Mouse (Mus musculus): ENCODE measurements around the gene Pacs2.

Gene Pacs2

GRCm38 (mm10) chr12:113041481-113042439, 27.5 kb downstream of the Pacs2 start:
- peak; percentile 53 for DNase-seq (ENCODE audit: low read depth, low spot score)

- no peak for DNase-seq (ENCODE audit: low read depth, low spot score)
Observed at GRCm38 (mm10) chr12:113042543-113042942, 28.2 kb downstream of the Pacs2 start.

- DNase-seq (ENCODE audit: low read depth, low spot score), result no peak
Observed at GRCm38 (mm10) chr12:113044916-113045677, 30.8 kb downstream of the Pacs2 start.

GRCm38 (mm10) chr12:113046861-113047260, 32.6 kb downstream of the Pacs2 start:
- no peak for DNase-seq (ENCODE audit: low read depth, low spot score)

- DNase-seq (ENCODE audit: low read depth, low spot score), result no peak
Observed at GRCm38 (mm10) chr12:113048103-113048502, 33.8 kb downstream of the Pacs2 start.

- no peak for DNase-seq (ENCODE audit: low read depth, low spot score)
Observed at GRCm38 (mm10) chr12:113049836-113050235, 35.5 kb downstream of the Pacs2 start.

- DNase-seq (ENCODE audit: low read depth, low spot score), result no peak
Observed at GRCm38 (mm10) chr12:113050671-113051070, 36.4 kb downstream of the Pacs2 start.

- no peak for DNase-seq (ENCODE audit: low read depth, low spot score)
Observed at GRCm38 (mm10) chr12:113051628-113052403, 37.5 kb downstream of the Pacs2 start.

- DNase-seq (ENCODE audit: low read depth, low spot score), result no peak
Observed at GRCm38 (mm10) chr12:113056089-113056488, 41.8 kb downstream of the Pacs2 start.

GRCm38 (mm10) chr12:113060178-113060577, 45.9 kb downstream of the Pacs2 start:
- DNase-seq (ENCODE audit: low read depth, low spot score), result no peak

- no peak for DNase-seq (ENCODE audit: low read depth, low spot score)
Observed at GRCm38 (mm10) chr12:113061606-113062005, 47.3 kb downstream of the Pacs2 start.

- no peak for DNase-seq (ENCODE audit: low read depth, low spot score)
Observed at GRCm38 (mm10) chr12:113062201-113062600, 47.9 kb downstream of the Pacs2 start.

- no peak for DNase-seq (ENCODE audit: low read depth, low spot score)
Observed at GRCm38 (mm10) chr12:113063700-113064099, 49.4 kb downstream of the Pacs2 start.

GRCm38 (mm10) chr12:113068002-113068401, 53.7 kb downstream of the Pacs2 start:
- no peak for DNase-seq (ENCODE audit: low read depth, low spot score)

GRCm38 (mm10) chr12:113069389-113069788, 55.1 kb downstream of the Pacs2 start:
- DNase-seq (ENCODE audit: low read depth, low spot score), result no peak

- no peak for DNase-seq (ENCODE audit: low read depth, low spot score)
Observed at GRCm38 (mm10) chr12:113071321-113071720, 57.0 kb downstream of the Pacs2 start.

- no peak for DNase-seq (ENCODE audit: low read depth, low spot score)
Observed at GRCm38 (mm10) chr12:113071827-113072226, 57.5 kb downstream of the Pacs2 start.

GRCm38 (mm10) chr12:113073420-113074328, 59.4 kb downstream of the Pacs2 start:
- DNase-seq (ENCODE audit: low read depth, low spot score), result peak; percentile 39

- peak; percentile 74 for DNase-seq (ENCODE audit: low read depth, low spot score)
Observed at GRCm38 (mm10) chr12:113074329-113075062, 60.2 kb downstream of the Pacs2 start, which contains the start of gene Tex22. Gene Tex22, plus strand, starts transcription at chr12:113074502.

- DNase-seq (ENCODE audit: low read depth, low spot score), result peak; percentile 83
Observed at GRCm38 (mm10) chr12:113075063-113075454, 60.8 kb downstream of the Pacs2 start.

Measured in skeletal muscle tissue, adult 2 months (tissue).